Mouse (Mus musculus) T-helper 2 cell (primary cell): ENCODE results near the gene Furin.
"Not testable (repeated sequence)": the region's sequence is repeated elsewhere in the genome, so short reads cannot be mapped to it uniquely, and the experiment has no call there.

Source experiments
- in situ Hi-C: fragments of 300-600 bp; cut with MboI, MseI; formaldehyde crosslinking; loops from one replicate; pipeline ENCODE4 v1.15.1; 2025; ENCODE audit warnings: high pct_unique_total_duplicates

Gene Furin

DNA sequence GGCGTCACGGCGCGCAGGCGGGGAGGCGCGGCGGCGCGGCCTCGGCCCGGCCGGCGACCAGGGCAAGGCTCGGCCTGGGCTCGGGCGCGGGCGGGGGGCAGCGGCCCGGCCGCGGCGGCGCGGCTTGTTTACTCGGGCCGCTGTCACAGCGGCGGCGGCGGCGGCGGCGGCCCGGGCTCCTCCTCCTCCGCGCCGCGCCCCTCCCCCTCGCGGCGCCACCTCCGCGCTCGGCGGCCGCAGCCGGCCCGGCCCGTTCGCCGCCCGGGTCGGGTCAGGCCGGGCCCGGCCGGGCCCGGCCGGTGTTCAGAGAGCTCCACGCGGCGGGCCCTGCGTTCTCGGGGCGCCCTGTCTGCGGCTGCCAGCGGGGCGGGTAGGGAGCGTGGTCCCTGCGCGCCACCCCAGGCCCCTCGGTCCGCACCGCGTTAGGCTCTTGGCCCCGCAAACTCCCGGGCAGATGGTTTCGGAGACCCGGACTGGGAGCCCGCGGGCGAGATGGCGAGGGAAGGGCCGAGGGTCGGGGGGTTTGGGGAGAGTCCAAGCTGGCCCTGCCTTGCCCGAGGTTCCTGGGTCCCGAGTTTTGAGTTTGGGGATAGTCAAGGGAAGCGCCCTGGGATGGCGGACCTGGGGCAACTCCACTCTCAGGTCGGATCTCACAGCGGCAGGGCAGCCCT lies 2.5 kb downstream of the Furin start:
- in situ Hi-C loops: loop anchor here (25.0 kb wide), 1 partner anchor 1460 kb away; the partner anchor contains the start of genes Gm10160 and Tm6sf1

GRCm38 (mm10) chr7:80401860-80402641 lies 3.2 kb downstream of the Furin start:
- in situ Hi-C loops: loop anchor here (25.0 kb wide), 1 partner anchor 1460 kb away; the partner anchor contains the start of genes Gm10160 and Tm6sf1

- in situ Hi-C loops: loop anchor here (25.0 kb wide), 1 partner anchor 1461 kb away; the partner anchor contains the start of genes Gm10160 and Tm6sf1
These were observed 4.0 kb downstream of the Furin start for GRCm38 (mm10) chr7:80401041-80401859.

DNA sequence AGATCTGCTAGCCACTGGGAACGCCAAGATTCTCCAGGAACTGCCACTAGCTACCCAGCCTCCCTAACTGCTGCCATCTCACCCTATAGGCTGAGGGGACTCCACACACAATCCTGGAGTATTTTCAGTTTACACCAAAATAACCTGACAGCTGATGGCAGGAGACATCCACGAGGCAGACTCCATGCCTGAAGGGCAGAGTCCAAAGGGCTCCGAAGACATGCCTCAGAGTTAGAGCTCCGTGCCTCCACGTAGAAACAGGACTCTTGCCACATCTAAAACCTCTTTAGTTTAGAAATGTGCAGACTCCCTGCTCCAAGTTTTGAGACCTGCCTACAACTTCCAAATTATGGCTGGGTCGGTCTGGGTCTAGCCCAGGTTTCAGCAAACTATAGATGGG lies 4.7 kb downstream of the Furin start:
- in situ Hi-C loops: loop anchor here (25.0 kb wide), 1 partner anchor 1462 kb away; the partner anchor contains the start of genes Gm10160 and Tm6sf1

DNA sequence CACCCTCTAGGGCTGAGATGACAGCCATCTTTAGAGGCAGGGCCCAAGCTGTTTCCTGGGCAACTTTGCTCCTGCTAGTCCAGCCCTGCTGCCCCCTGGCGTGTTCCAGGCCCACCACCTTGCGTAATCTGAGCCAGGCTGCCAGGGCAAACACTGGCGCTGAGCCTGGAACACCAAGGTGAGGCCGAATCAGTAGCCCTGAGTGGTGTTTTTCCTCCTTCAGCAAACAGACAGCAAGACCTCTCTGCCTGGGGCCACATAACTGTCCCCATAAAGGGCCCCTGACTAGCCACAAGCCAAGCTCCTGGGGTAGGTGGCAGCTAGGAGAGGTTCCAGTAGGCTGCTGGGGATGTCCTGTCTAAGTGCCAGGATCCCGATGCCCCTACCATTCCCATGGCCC lies 5.1 kb downstream of the Furin start:
- in situ Hi-C loops: loop anchor here (25.0 kb wide), 1 partner anchor 1462 kb away; the partner anchor contains the start of genes Gm10160 and Tm6sf1

- in situ Hi-C loops: no loop called here
These were observed 6.4 kb downstream of the Furin start for GRCm38 (mm10) chr7:80398654-80399444.

- in situ Hi-C loops: no loop called here
These were observed 7.2 kb downstream of the Furin start for GRCm38 (mm10) chr7:80397986-80398385.

GRCm38 (mm10) chr7:80396427-80396826 lies 8.8 kb downstream of the Furin start:
- in situ Hi-C loops: not testable (repeated sequence)

- in situ Hi-C loops: no loop called here
These were observed 10.6 kb downstream of the Furin start for GRCm38 (mm10) chr7:80394600-80394999.

DNA sequence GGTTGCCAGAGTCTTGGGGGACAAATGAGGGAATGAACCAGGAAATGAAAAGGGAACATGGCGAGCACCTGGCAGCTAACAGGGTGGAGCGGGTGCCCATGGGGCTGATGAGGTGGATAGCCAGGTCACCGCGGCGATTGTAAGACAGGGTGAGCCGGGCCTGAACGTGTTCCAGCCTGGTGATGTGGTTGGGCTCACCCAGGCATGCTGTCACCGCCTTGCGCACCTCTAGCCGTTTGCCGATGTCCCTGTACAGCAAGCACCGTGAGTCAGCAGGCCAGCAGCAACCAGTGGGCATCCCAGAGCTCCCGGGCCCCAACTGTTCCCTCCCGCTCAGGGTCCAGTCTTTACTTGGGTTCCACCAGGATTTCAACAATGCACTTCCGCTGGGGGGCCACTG lies 13.1 kb downstream of the Furin start:
- in situ Hi-C loops: no loop called here

- in situ Hi-C loops: loop anchor here (5.0 kb wide), 1 partner anchor 39 kb away; no protein-coding TSS in a partner anchor
These were observed 17.3 kb downstream of the Furin start, which contains the start of gene Fes for GRCm38 (mm10) chr7:80387633-80388543. TSS of gene Fes (minus strand) at chr7:80387946.

GRCm38 (mm10) chr7:80387033-80387632 lies 18.1 kb downstream of the Furin start:
- in situ Hi-C loops: loop anchor here (5.0 kb wide), 1 partner anchor 40 kb away; no protein-coding TSS in a partner anchor

DNA sequence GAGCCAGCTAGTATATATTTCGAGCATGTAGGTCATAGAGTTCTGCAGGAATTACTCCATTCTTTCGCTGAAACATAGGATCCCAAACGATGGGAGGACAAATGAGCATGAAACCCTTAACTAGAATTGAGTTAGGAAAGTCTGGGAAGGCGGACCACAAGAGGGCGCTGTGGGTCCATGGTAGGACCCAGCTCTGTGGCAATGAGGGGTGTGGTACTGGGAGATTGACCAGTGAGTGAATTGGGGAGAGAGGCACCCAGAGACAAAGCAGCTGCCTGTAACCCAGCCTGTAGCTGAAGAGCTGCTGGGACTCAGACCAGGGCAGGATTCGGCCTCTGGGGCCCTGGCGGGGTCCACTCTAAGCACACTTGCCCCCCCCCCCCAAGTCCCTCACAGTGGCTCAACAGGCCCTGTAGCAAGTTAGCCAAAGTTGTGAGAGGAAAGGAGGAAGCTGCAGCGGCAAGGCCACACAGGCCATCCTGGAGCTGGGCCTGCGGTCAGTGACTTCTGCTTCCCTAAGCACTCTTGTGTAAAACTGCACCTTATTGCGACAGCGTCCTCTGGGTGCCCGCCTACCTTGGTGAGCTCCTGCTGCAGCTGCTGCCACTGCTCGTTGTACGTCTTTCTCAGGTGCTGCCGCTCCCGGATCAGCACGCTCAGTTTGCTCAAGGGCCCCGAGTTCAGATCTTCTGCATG lies 18.9 kb downstream of the Furin start:
- in situ Hi-C loops: loop anchor here (5.0 kb wide), 1 partner anchor 41 kb away; no protein-coding TSS in a partner anchor

DNA sequence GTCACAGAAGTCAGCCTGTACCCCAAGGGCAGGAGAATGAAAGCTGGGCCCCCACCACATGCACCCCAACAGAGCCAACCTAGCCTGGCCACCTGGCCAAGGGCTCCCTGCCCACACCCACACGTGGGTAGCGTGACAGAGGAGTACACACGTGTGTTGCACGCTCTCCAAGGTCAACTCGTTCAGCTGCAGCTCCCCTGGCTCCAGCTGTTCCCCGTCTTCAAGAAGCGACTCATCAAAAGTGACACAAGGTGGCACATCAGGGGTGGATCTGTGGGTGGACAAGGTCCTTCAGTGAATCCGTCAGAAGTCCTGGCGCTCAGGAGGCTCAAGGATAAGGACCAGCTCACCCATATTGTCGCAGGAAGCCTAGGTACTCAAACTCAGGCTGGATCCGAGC lies 22.3 kb downstream of the Furin start:
- in situ Hi-C loops: no loop called here

GRCm38 (mm10) chr7:80379531-80379930 lies 25.7 kb downstream of the Furin start:
- in situ Hi-C loops: loop anchor here (5.0 kb wide), 1 partner anchor 52 kb away; no protein-coding TSS in a partner anchor

DNA sequence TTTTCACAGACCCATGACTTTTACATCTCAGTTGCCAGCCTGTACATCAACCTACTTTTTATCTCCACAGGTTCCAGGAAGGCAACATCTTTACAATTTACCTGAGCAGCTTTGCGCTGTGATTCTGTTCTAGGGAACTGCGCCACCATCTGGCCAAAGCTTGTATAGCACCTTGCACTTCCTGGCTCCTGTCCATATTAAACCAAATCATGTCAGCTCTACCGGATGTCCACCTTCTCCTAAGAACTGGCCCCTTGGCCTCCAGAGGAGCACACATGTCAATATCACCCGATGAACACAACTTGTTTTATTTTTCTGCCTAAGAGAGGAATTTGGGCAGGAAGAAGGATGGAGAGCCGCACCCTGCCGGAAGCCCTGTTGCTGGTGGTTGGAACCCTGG lies 27.8 kb downstream of the Furin start:
- in situ Hi-C loops: loop anchor here (5.0 kb wide), 1 partner anchor 50 kb away; no protein-coding TSS in a partner anchor

DNA sequence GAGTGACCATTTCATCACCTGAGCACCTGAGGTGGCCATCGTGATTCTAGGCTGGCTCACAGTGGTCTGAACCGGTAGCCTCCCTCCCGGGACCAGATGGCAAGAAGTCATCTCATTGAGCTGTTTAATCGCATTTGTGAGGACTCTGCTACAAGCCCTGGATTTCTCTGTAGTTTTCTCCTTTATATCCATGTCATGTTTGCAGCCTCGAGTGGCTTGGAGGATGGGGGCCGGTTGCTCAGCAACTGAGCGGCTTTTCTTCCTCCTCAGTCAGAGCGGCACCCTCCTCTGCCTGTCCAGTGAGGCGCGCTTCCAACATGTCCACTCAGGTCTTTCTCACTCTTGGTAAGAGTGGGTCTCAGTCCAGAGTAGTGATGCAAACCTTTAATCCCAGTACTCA lies 29.0 kb downstream of the Furin start:
- in situ Hi-C loops: loop anchor here (5.0 kb wide), 1 partner anchor 49 kb away; no protein-coding TSS in a partner anchor

- in situ Hi-C loops: loop anchor here (5.0 kb wide), 1 partner anchor 48 kb away; no protein-coding TSS in a partner anchor
These were observed 29.7 kb downstream of the Furin start for GRCm38 (mm10) chr7:80375376-80376039.
